Mouse (Mus musculus) C2C12 (cell line): ENCODE results near the gene Prkg1. TPM values are rescaled to one million over a fixed set of nuclear protein-coding genes. Genes with fewer than 3 reads are reported as not detected.

ENCODE experiments used
- H3K27me3 ChIP-seq: one replicate; pipeline ENCODE4 v1.6.1; 2011; ENCODE audit not compliant: control insufficient read depth, insufficient read depth, insufficient read length
- H3K36me3 ChIP-seq: one replicate; pipeline ENCODE4 v1.6.1; 2011; ENCODE audit not compliant: control insufficient read depth, insufficient read depth
- H3K4me3 ChIP-seq: one replicate; pipeline ENCODE4 v1.5.1; 2011; ENCODE audit warnings: mild to moderate bottlenecking, control low read depth; ENCODE audit not compliant: poor library complexity, insufficient read depth, severe bottlenecking
- H3K79me2 ChIP-seq: one replicate; pipeline ENCODE4 v1.6.1; 2011; ENCODE audit not compliant: control insufficient read depth, insufficient read depth
- H3K79me3 ChIP-seq: one replicate; pipeline ENCODE4 v1.6.1; 2011; ENCODE audit warnings: low read depth, control low read depth
- H3ac ChIP-seq: one replicate; pipeline ENCODE3; 2011; ENCODE audit warnings: low read depth; ENCODE audit not compliant: control insufficient read depth, insufficient read length
- CEBPB ChIP-seq: IDR thresholded peaks from one replicate; pipeline ENCODE4 v1.6.1; 2011; ENCODE audit warnings: low read depth, mild to moderate bottlenecking, control low read depth, moderate library complexity
- CTCF ChIP-seq: IDR thresholded peaks from one replicate; pipeline ENCODE4 v1.5.1; 2011; ENCODE audit not compliant: control insufficient read depth, insufficient read depth, insufficient read length
- FOSL1 ChIP-seq: IDR thresholded peaks from one replicate; pipeline ENCODE4 v1.8.0; 2011; ENCODE audit warnings: mild to moderate bottlenecking, low read length; ENCODE audit not compliant: poor library complexity, insufficient read depth, severe bottlenecking
- MAX ChIP-seq: IDR thresholded peaks from one replicate; pipeline ENCODE4 v1.6.1; 2011; ENCODE audit warnings: mild to moderate bottlenecking, control low read depth
- MYOD1 ChIP-seq: IDR thresholded peaks from one replicate; pipeline ENCODE4 v1.6.1; 2011; ENCODE audit warnings: low read depth; ENCODE audit not compliant: control insufficient read depth, insufficient read length
- MYOG ChIP-seq: IDR thresholded peaks from one replicate; pipeline ENCODE4 v1.6.1; 2011; ENCODE audit not compliant: control insufficient read depth, insufficient read length; ENCODE audit errors: extremely low read depth
- USF1 ChIP-seq: IDR thresholded peaks from one replicate; pipeline ENCODE4 v1.6.1; 2011; ENCODE audit warnings: low read depth, mild to moderate bottlenecking, control low read depth, moderate library complexity
- polyA plus RNA-seq: library from polyadenylated mRNA; unstranded; fragments of >200 nt; fragmentation: generic; extraction: Trizol; gene quantifications from one replicate; pipeline ENCODE4 v1.2.1, GENCODE M21; 2012; ENCODE audit warnings: missing spikeins

The Prkg1 gene
- polyA plus RNA-seq, 1 experiment: 0.47 TPM

DNA sequence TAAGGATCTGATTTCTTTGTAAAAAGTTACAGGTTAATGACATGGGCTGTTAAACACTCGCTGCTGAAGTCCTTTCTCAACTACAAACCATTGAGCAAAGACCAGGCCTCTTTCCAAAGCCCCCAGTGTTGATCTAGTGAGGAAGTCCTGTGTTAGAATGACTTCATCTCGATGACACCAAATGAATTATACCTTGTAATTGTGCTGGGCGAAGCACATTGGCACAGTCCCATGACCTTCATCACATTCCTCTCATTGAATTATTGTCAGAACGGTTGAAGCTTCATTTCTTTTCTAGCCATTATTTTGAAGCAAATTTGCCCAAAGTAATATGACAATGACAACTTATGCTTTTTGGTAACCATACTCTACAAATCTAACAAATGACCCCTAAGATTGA, 54.5 kb downstream of the Prkg1 start:
- H3K4me3 ChIP-seq: no peak overlapping the region
- no peaks in the 10 kb centered on the region for H3K79me2 ChIP-seq
- no peaks in the 10 kb centered on the region for H3K79me3 ChIP-seq
- no peaks in the 10 kb centered on the region for H3K27me3 ChIP-seq
- H3ac ChIP-seq: no peak overlapping the region
- TF ChIP-seq CTCF (no peak), MYOG (no peak), FOSL1 (no peak), CEBPB (no peak)
- H3K36me3 ChIP-seq: no peaks in the 10 kb centered on the region

- no peaks in the 10 kb centered on the region for H3K36me3 ChIP-seq
- no peaks in the 10 kb centered on the region for H3K27me3 ChIP-seq
- no peak overlapping the region for H3K4me3 ChIP-seq
- TF ChIP-seq CEBPB (no peak), CTCF (no peak), FOSL1 (no peak), MYOD1 (no peak), MAX (no peak), USF1 (no peak), MYOG (no peak)
- H3K79me3 ChIP-seq: no peaks in the 10 kb centered on the region
- H3K79me2 ChIP-seq: no peaks in the 10 kb centered on the region
- no peak overlapping the region for H3ac ChIP-seq
Observed at GRCm38 (mm10) chr19:31703991-31704390, 60.8 kb downstream of the Prkg1 start.

GRCm38 (mm10) chr19:31698916-31699315, 65.9 kb downstream of the Prkg1 start:
- no peaks in the 10 kb centered on the region for H3K36me3 ChIP-seq
- no peaks in the 10 kb centered on the region for H3K79me2 ChIP-seq
- TF ChIP-seq USF1 (no peak), MYOG (no peak), FOSL1 (no peak), CEBPB (no peak), MAX (no peak), MYOD1 (no peak), CTCF (no peak)
- H3K4me3 ChIP-seq: no peak overlapping the region
- H3K79me3 ChIP-seq: no peaks in the 10 kb centered on the region
- H3ac ChIP-seq: no peak overlapping the region
- H3K27me3 ChIP-seq: no peaks in the 10 kb centered on the region

GRCm38 (mm10) chr19:31680821-31681220, 84.0 kb downstream of the Prkg1 start:
- TF ChIP-seq MAX (no peak), CEBPB (no peak), CTCF (no peak), MYOG (no peak), MYOD1 (no peak), FOSL1 (no peak), USF1 (no peak)
- no peaks in the 10 kb centered on the region for H3K27me3 ChIP-seq
- H3K79me3 ChIP-seq: no peaks in the 10 kb centered on the region
- H3K79me2 ChIP-seq: no peaks in the 10 kb centered on the region
- no peak overlapping the region for H3K4me3 ChIP-seq
- no peak overlapping the region for H3ac ChIP-seq
- no peaks in the 10 kb centered on the region for H3K36me3 ChIP-seq

- no peak for TF ChIP-seq FOSL1
- Histone ChIP-seq H3K27me3 (no peaks in the 10 kb centered on the region), H3K4me3 (no peak overlapping the region), H3K79me2 (no peaks in the 10 kb centered on the region), H3ac (no peak overlapping the region), H3K79me3 (no peaks in the 10 kb centered on the region), H3K36me3 (no peaks in the 10 kb centered on the region)
Observed at GRCm38 (mm10) chr19:31678324-31678723, 86.5 kb downstream of the Prkg1 start.

GRCm38 (mm10) chr19:31671726-31672125, 93.1 kb downstream of the Prkg1 start:
- Histone ChIP-seq H3K4me3 (no peak overlapping the region), H3ac (no peak overlapping the region), H3K79me2 (no peaks in the 10 kb centered on the region), H3K79me3 (no peaks in the 10 kb centered on the region), H3K27me3 (no peaks in the 10 kb centered on the region), H3K36me3 (no peaks in the 10 kb centered on the region)
- TF ChIP-seq CTCF (no peak), MAX (no peak), MYOD1 (no peak), FOSL1 (no peak), USF1 (no peak), CEBPB (no peak), MYOG (no peak)

- Histone ChIP-seq H3K4me3 (no peak overlapping the region), H3ac (peak overlapping the region; percentile 59), H3K27me3 (no peaks in the 10 kb centered on the region), H3K36me3 (no peaks in the 10 kb centered on the region), H3K79me2 (no peaks in the 10 kb centered on the region), H3K79me3 (no peaks in the 10 kb centered on the region)
- no peak for TF ChIP-seq CTCF
- no peak for TF ChIP-seq CEBPB
- no peak for TF ChIP-seq USF1
- TF ChIP-seq MAX: no peak
- TF ChIP-seq FOSL1: no peak
- no peak for TF ChIP-seq MYOG
- no peak for TF ChIP-seq MYOD1
Observed at GRCm38 (mm10) chr19:31665007-31665406, 99.8 kb downstream of the Prkg1 start.
